Mouse (Mus musculus) cerebellum, postnatal 14 days (tissue): Measurements from ENCODE around the gene Bcl2a1d.
"Not testable (repeated sequence)": the region's sequence is repeated elsewhere in the genome, so short reads cannot be mapped to it uniquely, and the experiment has no call there.

Source experiments
- DNase-seq, 2 experiments: peaks; one replicate each; pipeline ENCODE4 v3.0.0; 2021; ENCODE audit warnings: mixed read lengths in 2 of 2

Bcl2a1d gene

GRCm38 (mm10) chr9:88691307-88691706, 40.4 kb downstream of the Bcl2a1d start:
- not testable (repeated sequence) for DNase-seq

DNA sequence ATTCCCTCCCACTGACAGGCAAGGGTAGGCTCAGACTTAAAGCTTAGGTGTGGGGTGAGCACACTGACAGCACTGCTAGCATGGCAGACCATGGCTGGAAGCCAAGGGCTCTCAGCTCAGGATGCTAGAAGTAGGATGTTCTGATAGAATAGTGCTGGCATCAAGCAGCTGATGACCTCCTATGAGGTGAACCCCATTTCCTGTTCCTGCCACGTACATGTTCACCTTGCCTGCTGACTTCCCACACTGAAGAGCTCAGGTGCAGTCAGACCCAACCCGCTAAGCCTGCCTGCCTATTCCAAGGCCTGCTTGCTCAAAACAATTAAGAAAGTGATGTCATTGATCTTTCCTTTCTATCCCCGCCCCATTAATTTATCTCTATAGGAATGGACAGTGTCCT, 42.3 kb downstream of the Bcl2a1d start:
- not testable (repeated sequence) for DNase-seq

GRCm38 (mm10) chr9:88686719-88687118, 45.0 kb downstream of the Bcl2a1d start:
- peak; percentile 29 to 62 for DNase-seq
